Mouse (Mus musculus) limb, embryonic 10.5 days (tissue): Measurements from ENCODE around the gene Ndufb8. TPM values are rescaled to one million over a fixed set of nuclear protein-coding genes. Genes with fewer than 3 reads are reported as not detected.
A peak's percentile ranks its signal among the peaks of the same experiment; 100 is the strongest.

Source experiments
- DNase-seq: peaks from one replicate; pipeline ENCODE4 v3.0.0-alpha.2; 2017; ENCODE audit warnings: low spot score
- H3K27ac ChIP-seq: fragments of 300-500 bp; sonication (generic); 2 replicates; pipeline ENCODE4 v1.5.1; 2016; ENCODE audit warnings: mild to moderate bottlenecking
- H3K27me3 ChIP-seq: fragments of 300-500 bp; sonication (generic); 2 replicates; pipeline ENCODE4 v1.6.1; 2016; ENCODE audit warnings: low read depth, mild to moderate bottlenecking; ENCODE audit not compliant: poor library complexity, severe bottlenecking
- H3K36me3 ChIP-seq: fragments of 300-500 bp; sonication (generic); 2 replicates; pipeline ENCODE4 v1.6.1; 2016; ENCODE audit warnings: mild to moderate bottlenecking, moderate library complexity
- H3K4me1 ChIP-seq: fragments of 300-500 bp; sonication (generic); 2 replicates; pipeline ENCODE4 v1.6.1; 2016
- H3K4me3 ChIP-seq: fragments of 300-500 bp; sonication (generic); 2 replicates; pipeline ENCODE4 v1.5.1; 2016; ENCODE audit warnings: mild to moderate bottlenecking, moderate library complexity
- H3K9me3 ChIP-seq: fragments of 300-500 bp; sonication (generic); replicated peaks from 2 replicates; pipeline ENCODE4 v1.6.1; 2016; ENCODE audit warnings: mild to moderate bottlenecking
- WGBS: fragments of 180-500 bp; shearing (Covaris S2); methylation state at CpG from one replicate; pipeline ENCODE4 v1.1.7; 2016; 5-methylcytosine and 5-hydroxymethylcytosine counted together
- polyA plus RNA-seq: library from polyadenylated mRNA; unstranded; fragments of >200 nt; fragmentation: Nextera tagmentation; extraction: Ambion mirVana; gene quantifications from 2 replicates; pipeline ENCODE4 v1.2.1, GENCODE M21; 2016

Ndufb8 gene
- polyA plus RNA-seq, 1 experiment from 2014 or later, result 664 TPM

- Histone ChIP-seq H3K27ac (no peak overlapping the region), H3K4me3 (no peak overlapping the region), H3K4me1 (peaks cover 17% of the 10 kb centered on the region), H3K9me3 (no peaks in the 10 kb centered on the region), H3K36me3 (no peaks in the 10 kb centered on the region), H3K27me3 (peaks cover 62% of the 10 kb centered on the region)
- 36% methylated on average over 7 of the region's 7 CpGs for WGBS
- DNase-seq, result no peak
Measured at GRCm38 (mm10) chr19:44519152-44519551, 36.1 kb downstream of the Ndufb8 start.

- WGBS, result 60% methylated on average over 12 of the region's 12 CpGs
- Histone ChIP-seq H3K36me3 (no peaks in the 10 kb centered on the region), H3K9me3 (no peaks in the 10 kb centered on the region), H3K4me1 (peaks cover 18% of the 10 kb centered on the region), H3K27me3 (peaks cover 72% of the 10 kb centered on the region), H3K4me3 (no peak overlapping the region), H3K27ac (no peak overlapping the region)
- no peak for DNase-seq
Measured at GRCm38 (mm10) chr19:44517996-44518768, 37.1 kb downstream of the Ndufb8 start.

GRCm38 (mm10) chr19:44515769-44516168 lies 39.5 kb downstream of the Ndufb8 start:
- Histone ChIP-seq H3K27ac (no peak overlapping the region), H3K4me1 (peaks cover 39% of the 10 kb centered on the region), H3K4me3 (no peak overlapping the region), H3K27me3 (peaks cover 92% of the 10 kb centered on the region), H3K9me3 (no peaks in the 10 kb centered on the region), H3K36me3 (no peaks in the 10 kb centered on the region)
- DNase-seq, result no peak
- 38% methylated on average over 6 of the region's 6 CpGs for WGBS

GRCm38 (mm10) chr19:44514521-44515451 lies 40.5 kb downstream of the Ndufb8 start:
- no peaks in the 10 kb centered on the region for H3K9me3 ChIP-seq
- H3K27ac ChIP-seq, result no peak overlapping the region
- H3K36me3 ChIP-seq, result no peaks in the 10 kb centered on the region
- WGBS, result 9% methylated on average over 14 of the region's 14 CpGs
- peaks cover 49% of the 10 kb centered on the region for H3K4me1 ChIP-seq
- peak; percentile 45 for DNase-seq
- H3K27me3 ChIP-seq, result peaks cover 98% of the 10 kb centered on the region
- no peak overlapping the region for H3K4me3 ChIP-seq

GRCm38 (mm10) chr19:44513921-44514482 lies 41.2 kb downstream of the Ndufb8 start:
- no peak for DNase-seq
- peaks cover 47% of the 10 kb centered on the region for H3K4me1 ChIP-seq
- H3K27ac ChIP-seq, result no peak overlapping the region
- no peaks in the 10 kb centered on the region for H3K36me3 ChIP-seq
- 28% methylated on average over 7 of the region's 7 CpGs for WGBS
- H3K9me3 ChIP-seq, result no peaks in the 10 kb centered on the region
- H3K4me3 ChIP-seq, result no peak overlapping the region
- H3K27me3 ChIP-seq, result peaks cover 100% of the 10 kb centered on the region

- WGBS, result 14% methylated on average over 11 of the region's 11 CpGs
- no peaks in the 10 kb centered on the region for H3K36me3 ChIP-seq
- H3K27ac ChIP-seq, result no peak overlapping the region
- H3K27me3 ChIP-seq, result peaks cover 99% of the 10 kb centered on the region
- H3K4me3 ChIP-seq, result no peak overlapping the region
- H3K4me1 ChIP-seq, result peaks cover 46% of the 10 kb centered on the region
- DNase-seq, result no peak
- H3K9me3 ChIP-seq, result no peaks in the 10 kb centered on the region
Measured at GRCm38 (mm10) chr19:44513054-44513833, 42.0 kb downstream of the Ndufb8 start.

- Histone ChIP-seq H3K4me3 (no peak overlapping the region), H3K27ac (no peak overlapping the region), H3K27me3 (peaks cover 92% of the 10 kb centered on the region), H3K9me3 (no peaks in the 10 kb centered on the region), H3K36me3 (no peaks in the 10 kb centered on the region), H3K4me1 (peaks cover 46% of the 10 kb centered on the region)
- DNase-seq, result no peak
- WGBS, result 15% methylated on average over 5 of the region's 5 CpGs
Measured at GRCm38 (mm10) chr19:44512601-44513000, 42.6 kb downstream of the Ndufb8 start.

GRCm38 (mm10) chr19:44511451-44512231 lies 43.6 kb downstream of the Ndufb8 start:
- peak overlapping the region; percentile 60 for H3K4me3 ChIP-seq
- under 1% methylated on average over 66 of the region's 66 CpGs for WGBS
- no peaks in the 10 kb centered on the region for H3K9me3 ChIP-seq
- DNase-seq, result peak; percentile 75
- peaks cover 46% of the 10 kb centered on the region for H3K4me1 ChIP-seq
- peaks cover 83% of the 10 kb centered on the region for H3K27me3 ChIP-seq
- no peak overlapping the region for H3K27ac ChIP-seq
- H3K36me3 ChIP-seq, result no peaks in the 10 kb centered on the region

- peaks cover 73% of the 10 kb centered on the region for H3K27me3 ChIP-seq
- no peak overlapping the region for H3K27ac ChIP-seq
- 7% methylated on average over 12 of the region's 12 CpGs for WGBS
- H3K4me1 ChIP-seq, result peaks cover 46% of the 10 kb centered on the region
- H3K36me3 ChIP-seq, result no peaks in the 10 kb centered on the region
- no peak for DNase-seq
- H3K4me3 ChIP-seq, result peak overlapping the region; percentile 60
- H3K9me3 ChIP-seq, result no peaks in the 10 kb centered on the region
Measured at GRCm38 (mm10) chr19:44510534-44511175, 44.6 kb downstream of the Ndufb8 start.

- peaks cover 10% of the 10 kb centered on the region; the same call in 1 of the 2 replicates for H3K4me1 ChIP-seq
- no peaks in the 10 kb centered on the region for H3K36me3 ChIP-seq
- no peak for DNase-seq
- H3K27me3 ChIP-seq, result peaks cover 24% of the 10 kb centered on the region; the same call in 1 of the 2 replicates
- no peak overlapping the region for H3K4me3 ChIP-seq
- H3K27ac ChIP-seq, result no peak overlapping the region
- WGBS, result 80% methylated on average over 4 of the region's 4 CpGs
- no peaks in the 10 kb centered on the region for H3K9me3 ChIP-seq
Measured at GRCm38 (mm10) chr19:44502741-44503140, 52.5 kb downstream of the Ndufb8 start.

GRCm38 (mm10) chr19:44501925-44502324 lies 53.3 kb downstream of the Ndufb8 start:
- Histone ChIP-seq H3K27ac (no peak overlapping the region), H3K9me3 (no peaks in the 10 kb centered on the region), H3K4me1 (peaks cover 10% of the 10 kb centered on the region; the same call in 1 of the 2 replicates), H3K4me3 (no peak overlapping the region), H3K36me3 (no peaks in the 10 kb centered on the region), H3K27me3 (peaks cover 24% of the 10 kb centered on the region; the same call in 1 of the 2 replicates)
- 62% methylated on average over 6 of the region's 6 CpGs for WGBS
- DNase-seq, result no peak
